Mouse (Mus musculus): ENCODE results near the gene Adam3. TPM values are rescaled to one million over a fixed set of nuclear protein-coding genes. Genes with fewer than 3 reads are reported as not detected.

The Adam3 gene
- not detected for total RNA-seq (2023)

DNA sequence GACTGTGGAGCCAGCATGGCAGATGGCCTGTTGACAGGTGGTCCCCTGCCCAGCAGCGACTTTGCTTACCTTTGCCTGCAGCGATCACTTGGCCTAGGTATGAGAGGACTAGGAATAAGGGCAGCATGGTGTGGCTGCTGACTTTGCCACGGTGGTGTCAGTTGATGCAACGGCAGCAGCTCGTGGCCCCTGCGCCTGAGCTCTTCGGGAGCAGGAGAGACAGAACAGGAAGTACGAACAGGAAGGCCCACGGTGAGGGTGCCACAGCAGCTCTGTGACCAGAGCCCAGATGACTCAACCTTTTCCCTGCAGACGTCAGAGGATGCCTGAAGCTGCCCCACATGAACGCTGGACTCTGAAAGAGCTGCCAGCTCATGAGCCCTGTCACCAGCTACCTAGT, at the start of gene Adam3:
Gene Adam3 (minus strand): TSS at position 223 of the 400 bp plus-strand sequence.

Other genes with a start within 250 kb of the Adam3 start
- not detected for gene Adam5, start 98.5 kb upstream of the Adam3 start, total RNA-seq (2023)